Mouse (Mus musculus): Measurements from ENCODE around the gene AL731706.2.
"Not testable (repeated sequence)": the region's sequence is repeated elsewhere in the genome, so short reads cannot be mapped to it uniquely, and the experiment has no call there.

The AL731706.2 gene

DNA sequence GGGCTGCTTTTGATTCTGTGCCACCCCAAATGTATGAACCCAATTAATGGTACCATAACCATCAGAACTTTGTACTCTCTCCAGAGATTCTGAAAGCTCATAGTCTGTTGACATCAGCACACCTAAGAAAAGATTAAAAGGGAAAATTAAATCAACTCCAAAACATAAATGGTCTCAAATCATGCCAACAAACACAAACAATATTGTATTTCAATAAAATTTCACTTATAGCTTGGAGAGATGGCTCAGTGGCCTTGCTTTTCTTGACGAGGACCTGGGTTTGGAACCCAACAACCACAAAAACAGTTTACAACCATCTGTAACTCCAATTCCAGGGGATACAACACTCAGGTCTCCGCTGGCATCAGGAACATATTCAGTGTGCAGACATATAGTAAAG is at the start of gene AL731706.2:
Gene AL731706.2 (minus strand): TSS at position 101 of the 400 bp plus-strand sequence.
- no peak for DNase-seq (ENCODE audit: low spot score)

DNA sequence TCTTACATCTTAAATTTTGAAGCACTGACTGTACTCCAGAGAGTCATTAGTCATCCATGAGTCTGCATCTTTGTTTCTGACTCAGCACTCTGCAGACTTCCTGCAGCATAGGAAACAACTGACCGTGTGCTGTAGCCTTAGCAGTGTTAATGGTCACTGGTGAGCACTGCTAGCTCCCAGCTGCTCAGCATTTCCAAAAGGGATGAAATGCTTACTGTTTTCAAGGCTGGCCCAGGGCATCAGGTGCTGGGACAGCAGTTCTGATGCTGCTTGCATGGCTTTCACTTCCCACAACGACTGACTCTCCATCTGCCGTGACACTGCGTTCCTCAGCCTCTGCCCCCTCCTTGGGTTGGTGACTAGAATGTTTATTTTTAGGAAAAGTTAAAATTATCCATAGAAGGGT is 35.5 kb upstream of the AL731706.2 start:
- DNase-seq (ENCODE audit: low spot score) = no peak

DNA sequence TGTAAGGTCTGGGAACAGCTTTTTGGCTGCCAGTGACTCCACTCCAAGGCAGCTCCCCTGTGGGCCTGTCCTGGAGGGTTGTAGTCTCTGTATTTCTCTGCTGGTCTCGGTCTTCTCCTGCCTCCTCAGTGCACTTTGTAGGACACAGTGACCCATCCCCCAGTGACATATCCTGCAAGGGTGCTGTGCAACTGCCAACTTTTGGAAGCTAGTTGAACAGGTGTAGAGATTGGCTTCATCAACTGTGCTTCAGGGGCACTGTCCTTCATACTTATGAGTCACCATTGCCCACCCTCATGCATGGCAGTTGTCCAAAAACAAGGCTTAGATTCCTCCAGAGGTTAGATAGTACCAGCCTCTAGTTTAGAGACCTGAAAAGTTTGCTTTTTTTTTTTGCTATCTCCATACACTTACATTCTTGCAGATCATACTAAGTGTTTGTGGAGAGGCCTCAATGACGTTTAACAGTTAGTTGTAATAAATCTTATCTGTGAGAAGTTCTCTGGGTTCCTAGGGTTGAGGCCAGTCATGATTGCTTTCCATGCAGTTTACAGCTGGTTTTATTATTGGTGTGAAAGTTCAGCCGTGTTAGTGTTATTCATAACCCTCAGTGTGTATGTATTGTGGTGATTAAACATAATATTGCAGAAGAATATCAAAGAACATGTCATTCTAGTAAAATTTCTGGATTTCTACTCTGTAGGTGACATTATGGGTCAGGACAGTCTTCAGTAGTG is 34.9 kb upstream of the AL731706.2 start:
- DNase-seq (ENCODE audit: low spot score) = no peak

DNA sequence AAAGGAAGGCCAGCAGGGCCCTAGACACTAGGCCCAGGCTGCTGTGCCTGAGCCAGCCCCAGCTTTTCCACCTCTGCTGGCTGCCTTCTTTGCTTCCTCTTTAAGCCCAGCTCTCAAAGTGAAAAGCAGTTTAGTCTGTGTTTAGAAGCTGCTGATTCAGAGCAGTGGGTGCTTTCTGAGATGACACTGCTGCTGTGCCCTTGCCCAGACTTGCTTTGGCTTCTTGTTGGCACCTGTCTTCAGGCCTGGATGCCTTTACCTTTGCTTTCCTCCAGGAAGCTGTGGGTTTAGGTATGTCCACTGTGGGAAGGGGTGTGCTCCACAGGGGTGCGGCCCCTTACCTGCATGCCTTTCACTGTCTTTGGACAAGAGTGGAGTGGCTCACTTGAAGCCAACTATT is 34.0 kb upstream of the AL731706.2 start:
- no peak for DNase-seq (ENCODE audit: low spot score)

DNA sequence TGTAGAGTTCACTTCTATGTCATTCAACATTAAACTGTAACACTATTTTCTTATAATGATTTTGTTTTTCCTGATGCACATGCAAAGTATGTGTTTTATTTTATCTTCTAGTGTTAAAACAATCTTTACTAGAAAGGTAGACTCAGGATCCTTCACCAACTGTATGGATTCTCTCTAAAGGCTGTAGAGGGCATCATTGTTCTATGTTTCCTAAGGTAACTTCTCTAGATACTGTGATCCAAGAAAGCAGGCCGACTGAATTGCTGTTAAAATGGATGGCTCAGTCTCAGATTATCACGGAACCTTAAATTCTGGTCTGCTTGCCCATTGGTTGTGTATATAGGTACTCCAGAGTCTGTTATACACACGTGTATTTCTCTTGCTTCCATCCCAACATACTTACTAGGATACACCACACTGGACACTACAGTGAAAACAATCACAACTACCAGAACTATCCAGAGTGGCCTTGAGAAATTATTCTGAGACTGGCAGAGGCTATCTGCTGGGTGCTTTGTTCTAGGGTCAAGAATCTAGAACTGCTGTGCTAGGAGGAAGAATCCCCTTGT is 28.9 kb upstream of the AL731706.2 start:
- DNase-seq (ENCODE audit: low spot score) = no peak

DNA sequence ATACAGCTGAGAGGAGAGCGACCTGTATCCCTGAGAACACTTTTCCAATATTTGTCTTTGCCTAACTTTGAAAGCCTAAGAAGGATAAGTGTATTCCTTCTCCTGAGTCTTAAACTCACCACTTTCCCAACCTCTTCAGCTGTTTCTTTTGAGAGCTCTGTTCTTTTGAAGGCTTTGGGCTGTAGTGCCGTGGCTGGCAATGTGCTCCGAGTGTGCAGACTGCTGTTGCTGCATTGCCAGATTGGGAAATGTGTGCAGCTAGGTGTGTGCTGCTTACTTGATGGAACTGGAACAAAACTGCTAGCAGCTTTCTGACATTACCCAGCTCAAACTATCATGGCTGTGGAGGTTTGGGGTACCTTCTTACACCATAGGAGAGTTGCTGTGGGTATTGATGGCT is 27.5 kb upstream of the AL731706.2 start:
- DNase-seq (ENCODE audit: low spot score) = no peak

DNA sequence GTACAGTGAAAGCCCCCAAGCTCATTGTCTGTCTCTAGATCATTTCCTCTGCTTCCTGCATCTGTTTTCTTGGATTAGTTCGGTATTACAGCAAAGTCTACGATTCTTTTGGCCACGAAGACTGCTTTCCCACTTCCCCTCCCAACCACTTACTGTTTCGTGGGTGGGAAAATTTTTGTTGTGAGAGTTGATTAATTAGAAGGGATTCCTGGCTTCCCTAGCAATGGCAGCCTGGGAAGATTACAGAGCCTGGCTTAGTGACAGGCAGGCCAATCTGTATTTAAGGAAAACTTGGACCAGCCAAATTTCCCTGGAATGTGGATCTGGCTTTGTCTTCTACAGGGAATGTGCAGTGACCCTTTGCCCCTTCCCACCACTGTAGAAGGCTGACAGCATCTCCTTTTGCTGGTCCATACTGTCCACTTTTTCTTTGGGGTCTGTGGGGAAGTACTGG is 26.5 kb upstream of the AL731706.2 start:
- DNase-seq (ENCODE audit: low spot score) = no peak

DNA sequence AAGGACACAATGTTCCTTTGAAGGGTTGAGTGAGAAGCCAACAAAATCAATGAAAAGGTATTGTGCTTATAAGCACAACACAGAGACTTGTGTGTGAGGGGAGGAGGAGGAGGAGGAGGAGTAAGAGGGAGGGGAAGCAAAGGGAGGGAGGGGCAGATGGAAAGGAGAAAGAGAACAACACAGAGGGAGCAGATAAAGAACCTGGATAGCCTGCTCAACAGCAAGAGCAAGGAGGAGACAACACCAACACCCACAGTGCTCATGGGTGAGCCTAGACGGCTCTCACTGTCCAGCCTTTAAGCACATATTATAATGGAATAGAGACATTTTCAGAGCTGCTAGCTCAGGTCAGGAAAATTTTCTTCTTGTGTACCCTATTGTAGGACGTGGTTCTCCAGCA is 23.8 kb upstream of the AL731706.2 start:
- DNase-seq (ENCODE audit: low spot score) = no peak

DNA sequence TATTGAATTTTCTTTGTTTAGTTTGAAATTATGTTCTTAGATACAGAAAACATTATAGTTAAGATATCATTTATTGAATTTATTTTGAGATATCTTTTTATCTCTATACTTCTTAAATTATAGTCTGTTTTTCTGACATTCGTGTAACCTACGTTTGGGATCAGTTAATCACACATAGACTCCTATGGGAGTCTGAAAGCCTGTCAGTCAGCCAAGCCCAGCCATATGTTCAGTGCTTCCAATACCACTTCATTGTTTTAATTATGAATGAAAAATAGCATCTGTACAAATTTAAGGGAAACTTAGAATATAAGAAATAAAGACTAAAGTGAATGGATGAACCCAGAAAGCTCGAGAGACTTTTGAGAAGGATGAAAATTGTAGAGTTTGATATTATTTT is 23.1 kb upstream of the AL731706.2 start:
- no peak for DNase-seq (ENCODE audit: low spot score)

DNA sequence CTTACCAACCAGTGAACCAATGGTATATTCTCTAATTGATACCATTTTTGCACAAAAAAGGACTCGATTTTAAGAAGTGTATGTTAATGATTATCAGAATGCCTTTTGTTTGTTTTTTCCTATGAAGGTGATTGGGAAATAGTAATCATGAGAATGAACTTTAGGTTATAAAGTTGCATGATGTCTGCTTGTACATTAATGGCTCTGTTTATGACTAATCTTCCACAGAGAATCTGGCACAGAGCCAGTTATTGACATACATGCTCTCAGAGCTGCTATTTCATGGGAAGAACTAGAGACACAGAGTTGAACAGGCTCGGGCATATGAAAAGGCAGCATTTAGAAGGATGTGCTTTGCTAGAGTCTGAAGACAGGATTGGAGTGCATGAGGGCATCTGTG is 10.7 kb upstream of the AL731706.2 start:
- DNase-seq (ENCODE audit: low spot score) = no peak

DNA sequence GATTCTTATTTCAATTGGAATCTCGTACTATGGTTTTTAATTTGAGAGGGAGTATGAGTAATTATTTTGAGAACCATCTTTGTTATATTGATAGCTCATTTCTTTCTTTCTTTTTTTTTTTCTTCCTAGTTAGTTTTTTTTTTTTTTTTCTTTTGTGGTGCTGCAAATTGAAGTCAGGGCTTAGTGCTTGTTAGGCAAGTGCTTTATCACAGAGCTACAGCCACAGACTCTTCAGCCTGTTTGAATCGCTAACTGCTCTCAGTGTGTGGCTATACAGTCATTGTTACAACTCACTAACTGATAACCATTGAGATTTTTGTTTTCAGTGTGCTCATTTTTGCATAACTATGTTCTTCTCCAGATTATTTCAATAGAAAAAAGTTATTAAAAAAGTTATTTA is 9.0 kb upstream of the AL731706.2 start:
- DNase-seq (ENCODE audit: low spot score) = no peak

DNA sequence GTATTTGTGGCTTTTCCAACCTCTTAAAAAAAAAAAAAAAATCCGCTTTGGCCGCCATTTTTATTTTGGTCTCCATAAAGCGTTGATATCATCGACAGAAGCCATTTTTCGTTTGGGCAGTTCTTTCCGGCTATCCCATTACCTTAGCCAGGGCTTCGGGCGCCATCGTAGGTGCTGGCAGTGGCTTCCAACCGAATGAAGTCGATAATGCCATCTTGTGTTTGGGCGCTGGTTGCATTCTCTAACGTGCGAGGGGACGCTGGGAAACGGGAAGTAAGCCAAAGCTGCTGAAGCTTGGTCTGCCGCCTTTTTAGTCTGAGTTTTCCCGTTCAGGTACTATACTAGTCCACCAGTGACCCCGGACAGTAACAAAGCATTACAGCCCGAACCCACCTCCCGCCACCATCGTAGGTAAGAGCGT is 6.5 kb upstream of the AL731706.2 start:
- DNase-seq (ENCODE audit: low spot score) = peak; percentile 69

DNA sequence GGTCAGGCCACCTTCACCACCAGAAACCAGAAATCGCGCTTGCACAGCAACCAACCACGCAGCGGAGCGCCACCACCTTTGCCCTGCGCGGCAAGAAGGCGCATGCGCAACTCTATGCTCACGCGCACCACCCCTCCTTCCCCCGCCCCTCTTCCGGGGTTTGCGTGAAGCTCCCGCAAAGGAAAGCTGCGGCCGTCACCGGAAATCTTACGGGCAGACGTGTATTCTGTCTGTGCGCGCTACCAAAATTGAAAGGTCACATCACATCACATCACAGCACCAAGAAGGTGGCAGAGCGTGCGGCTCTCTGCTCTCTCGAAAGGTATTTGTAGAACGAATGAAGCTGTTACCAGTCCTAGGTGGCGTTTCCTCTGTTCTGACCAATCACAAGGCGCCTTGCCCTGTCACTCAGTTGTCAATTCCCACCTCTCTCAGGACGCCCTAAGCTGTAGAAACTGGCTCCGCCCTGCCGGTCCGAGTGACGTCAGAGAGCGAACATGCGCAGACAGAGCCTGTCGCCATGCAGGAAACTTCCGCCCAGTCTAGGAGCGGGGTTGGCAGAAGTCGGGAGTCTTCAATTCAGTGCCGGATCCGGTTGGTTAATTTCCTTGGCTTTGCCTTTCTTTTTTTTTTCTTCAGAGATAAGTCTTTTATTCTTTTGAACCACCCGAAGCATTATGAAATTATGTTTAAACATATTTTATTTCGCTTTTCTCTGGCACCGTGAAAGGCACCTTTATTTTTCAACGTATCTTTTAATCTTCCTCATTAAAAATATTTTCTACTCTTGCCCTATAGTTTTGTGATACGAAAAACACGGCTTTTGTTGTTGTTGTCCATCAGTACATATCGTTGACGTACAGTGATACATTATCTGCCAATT is 5.8 kb upstream of the AL731706.2 start, which contains the start of the genes Slx4ip, AL731706.1 and Mkks:
Gene Slx4ip (plus strand): TSS at position 151 of the 883 bp plus-strand sequence.
Gene AL731706.1 (minus strand): TSS at position 322 of the 883 bp plus-strand sequence.
Gene Mkks (minus strand): TSS at position 322 of the 883 bp plus-strand sequence.
- DNase-seq (ENCODE audit: low spot score) = peak; percentile 96

DNA sequence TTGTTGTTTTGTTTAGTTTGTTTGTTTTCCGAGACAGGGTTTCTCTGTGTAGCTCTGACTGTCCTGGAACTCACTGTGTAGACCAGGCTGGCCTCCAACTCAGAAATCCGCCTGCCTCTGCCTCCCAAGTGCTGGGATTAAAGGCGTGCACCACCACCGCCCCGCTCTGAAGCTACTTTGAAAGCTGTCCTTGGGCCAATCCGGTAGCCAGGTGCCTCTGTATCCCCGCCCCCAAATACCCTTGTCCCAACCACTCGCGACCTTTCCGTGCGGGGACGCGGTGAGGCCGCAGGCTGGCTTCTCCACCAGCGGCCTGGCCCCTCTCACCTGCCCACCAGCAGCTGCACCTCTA is 5.2 kb upstream of the AL731706.2 start:
- not testable (repeated sequence) for DNase-seq (ENCODE audit: low spot score)

DNA sequence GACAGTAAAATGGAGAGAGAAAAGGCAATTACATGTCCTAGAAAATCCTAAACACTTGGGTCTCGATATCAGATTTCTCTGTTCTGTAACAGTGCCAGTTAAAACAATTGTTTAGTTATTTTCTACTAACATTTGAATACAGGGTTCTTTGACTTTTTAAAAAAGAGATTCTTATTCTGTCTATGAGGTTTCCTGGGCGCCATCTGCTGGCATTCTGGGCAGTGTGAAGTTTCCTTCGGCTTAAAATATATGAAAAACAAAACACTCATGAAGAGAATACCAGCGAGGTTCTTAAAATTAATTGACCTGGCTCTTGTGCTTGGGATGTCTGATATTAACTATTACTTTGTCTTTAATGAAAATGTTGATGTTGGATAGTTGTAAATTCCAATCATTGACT is 1.4 kb upstream of the AL731706.2 start:
- no peak for DNase-seq (ENCODE audit: low spot score)

DNA sequence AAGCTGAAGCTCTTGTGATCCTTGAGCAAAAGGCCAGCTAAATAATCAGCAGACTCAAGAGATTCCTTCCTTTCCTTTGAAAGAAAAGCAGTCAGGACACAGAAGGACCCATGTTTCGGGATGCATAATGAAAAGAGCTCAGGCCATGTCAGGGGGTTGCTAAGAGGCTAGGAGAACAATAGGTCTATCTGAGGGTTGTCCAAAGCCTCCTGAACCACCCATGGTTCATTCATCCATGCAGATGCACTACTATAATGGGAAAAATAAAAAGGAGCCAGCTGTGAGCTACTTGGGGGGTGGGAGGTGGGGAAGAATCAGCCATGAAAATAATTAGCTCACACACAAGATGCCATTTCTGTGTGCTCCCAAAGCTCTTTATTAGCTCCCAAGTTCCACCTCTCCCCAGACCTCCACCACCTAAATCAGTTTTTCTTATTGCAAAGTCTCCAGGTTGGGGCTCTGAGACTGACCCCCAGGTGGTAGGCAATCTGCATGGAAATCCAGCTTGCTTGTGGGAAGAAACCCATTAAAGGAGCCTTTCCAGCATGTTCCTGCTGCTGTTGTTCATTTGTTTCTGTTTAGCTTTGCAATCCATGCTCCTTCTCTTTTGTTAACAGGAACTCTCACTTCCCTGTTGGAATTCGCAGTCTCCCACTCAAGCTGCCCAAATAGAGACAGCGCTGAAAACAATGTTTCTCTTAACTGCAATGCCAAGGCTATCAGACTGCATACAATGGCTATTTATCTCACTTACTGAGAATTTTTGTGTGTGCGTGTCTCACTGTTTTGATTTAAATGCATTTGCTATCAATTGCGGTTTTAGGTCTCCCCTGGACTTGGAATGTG is 30.7 kb downstream of the AL731706.2 start:
- DNase-seq (ENCODE audit: low spot score) = no peak

DNA sequence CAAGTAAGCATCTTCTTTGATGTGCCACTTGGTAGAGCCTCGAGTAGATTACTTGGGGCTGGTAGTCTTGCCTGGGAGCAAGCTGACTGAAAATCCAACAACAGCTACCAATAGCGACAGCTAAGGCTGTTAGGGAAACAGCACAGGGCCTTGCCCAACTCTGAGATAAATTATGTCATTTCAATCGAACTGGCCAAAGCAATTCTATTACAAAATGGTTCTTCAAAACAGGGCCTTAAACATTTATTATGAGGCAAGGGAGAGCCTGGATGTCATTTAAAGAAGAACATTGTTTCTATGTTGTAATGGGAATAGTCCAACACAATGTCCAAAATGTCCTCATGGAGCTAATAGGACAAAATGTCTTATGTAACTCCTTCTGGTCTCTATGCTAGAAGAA is 35.1 kb downstream of the AL731706.2 start:
- DNase-seq (ENCODE audit: low spot score) = no peak

DNA sequence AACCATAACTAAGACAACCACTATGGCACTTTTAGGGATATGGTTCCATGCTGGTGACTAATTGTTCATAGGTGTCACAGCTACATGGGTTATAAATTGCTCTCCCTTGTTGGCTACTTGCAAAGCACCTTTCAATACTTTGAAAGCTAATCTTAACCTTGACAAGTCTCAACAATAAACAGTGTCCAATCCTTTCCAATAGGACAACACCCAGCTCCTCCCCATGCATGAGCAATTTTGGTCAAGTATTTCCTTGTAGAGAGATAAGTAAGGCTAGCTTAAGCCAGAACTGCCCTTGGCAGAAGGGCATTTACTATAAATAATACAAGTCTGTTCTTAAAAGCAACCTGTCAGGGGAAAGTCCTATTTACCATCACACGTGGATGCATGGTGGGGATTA is 47.5 kb downstream of the AL731706.2 start:
- no peak for DNase-seq (ENCODE audit: low spot score)

DNA sequence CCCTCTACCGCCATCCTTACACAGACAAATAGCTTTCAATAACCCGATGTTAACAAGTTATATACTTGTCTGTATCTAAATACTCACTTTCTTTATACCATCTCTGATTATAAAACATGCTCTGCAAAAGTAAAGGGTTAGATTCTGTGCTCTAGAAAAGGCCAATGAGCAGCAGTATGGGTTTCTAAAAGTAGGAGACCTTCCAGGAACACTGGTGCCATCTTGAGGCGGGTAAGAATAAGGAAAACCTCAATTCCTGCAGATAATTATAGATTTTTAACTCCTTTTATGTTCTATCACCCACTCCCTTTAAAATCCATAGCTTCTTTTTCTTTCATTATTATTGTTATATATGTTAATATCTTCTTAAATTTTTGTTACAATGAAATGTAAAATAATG is 49.6 kb downstream of the AL731706.2 start:
- DNase-seq (ENCODE audit: low spot score) = no peak

Data from urinary bladder, postnatal 10 days (tissue).